ENCODE assay signal across 24 mouse cellular contexts in genomic region chr16:4293259-4293658, GRCm38 (mm10).
DNase-seq lines count a peak whose midpoint lies in the region; ATAC-seq and TF ChIP-seq lines count a peak whose summit lies in the region.
"Had no signal": no experiment of that assay in that cellular context is flagged by ENCODE, and none has a peak within 500 bp of the region (broad histone marks: within the 10 kb centered on the region; RNA-seq: fewer than 3 reads in every experiment).

No protein-coding gene starts in this region.

- TF ChIP-seq CTCF in small intestine, adult 2 months (IDR thresholded peaks at IDR 0.05; ENCODE audit: extremely low read depth, insufficient read length, insufficient replicate concordance, low read depth, low read length) = no peak

- no peak overlapping the region for H3K4me3 ChIP-seq in small intestine, adult 2 months (ENCODE audit: low read depth, low read length)
- H3K4me3 ChIP-seq in hindbrain, embryonic 13.5 days = no peak overlapping the region
- no peak overlapping the region for H3K4me3 ChIP-seq in forebrain, embryonic 11.5 days (ENCODE audit: low read depth, low read length)
- H3K4me3 ChIP-seq: embryonic facial prominence, embryonic 10.5 days; embryonic facial prominence, embryonic 12.5 days; forebrain, embryonic 12.5 days had no signal

- TF ChIP-seq POLR2A in small intestine, adult 2 months (IDR thresholded peaks at IDR 0.05; ENCODE audit: low read depth, low read length) = no peak

- peaks cover 22% of the 10 kb centered on the region for H3K36me3 ChIP-seq in small intestine, adult 2 months (ENCODE audit: control insufficient read depth, insufficient read depth, low read length)
- H3K36me3 ChIP-seq in hindbrain, embryonic 13.5 days = peaks cover 29% of the 10 kb centered on the region
- H3K36me3 ChIP-seq in forebrain, embryonic 11.5 days (ENCODE audit: control insufficient read depth, insufficient read depth, low read length) = no peaks in the 10 kb centered on the region
- H3K36me3 ChIP-seq: embryonic facial prominence, embryonic 10.5 days; forebrain, embryonic 12.5 days had no signal

- DNase-seq in ES-CJ7 (ENCODE audit: low read depth, low spot score) (peak; percentile 88), R1 (ENCODE audit: low read depth, low spot score) (peak; percentile 84)
- DNase-seq in forebrain, embryonic 11.5 days (ENCODE audit: low spot score) = no peak
- DNase-seq: adrenal gland, adult 8-10 months; adrenal gland, postnatal 14 days; adrenal gland, postnatal 36 days; B cell, adult 2 months; cerebellum, adult 11-12 months; cerebellum, adult 2 months; cerebellum, adult 9-10 months; cerebellum, postnatal 10 days; cerebellum, postnatal 25 days had no signal

- H3K9me3 ChIP-seq in hindbrain, embryonic 13.5 days = no peaks in the 10 kb centered on the region
- H3K9me3 ChIP-seq in forebrain, embryonic 11.5 days (ENCODE audit: control insufficient read depth, low read length) = no peaks in the 10 kb centered on the region
- H3K9me3 ChIP-seq: embryonic facial prominence, embryonic 10.5 days; embryonic facial prominence, embryonic 12.5 days; forebrain, embryonic 12.5 days; G1E had no signal

- WGBS in small intestine, adult 2 months = 93% methylated on average over 3 of the region's 3 CpGs
- 89% methylated on average over 3 of the region's 3 CpGs for WGBS in hindbrain, embryonic 13.5 days
- WGBS in forebrain, embryonic 11.5 days = 76% methylated on average over 3 of the region's 3 CpGs

- H3K4me1 ChIP-seq in small intestine, adult 2 months (ENCODE audit: control insufficient read depth, insufficient read depth, insufficient read length, low read length) = peaks cover 4% of the 10 kb centered on the region; the same call in 1 of the 2 replicates
- H3K4me1 ChIP-seq in hindbrain, embryonic 13.5 days (replicated peaks) = no peaks in the 10 kb centered on the region
- no peaks in the 10 kb centered on the region for H3K4me1 ChIP-seq in forebrain, embryonic 11.5 days (replicated peaks; ENCODE audit: control insufficient read depth, insufficient read depth, low read length)
- H3K4me1 ChIP-seq: embryonic facial prominence, embryonic 10.5 days; embryonic facial prominence, embryonic 12.5 days; forebrain, embryonic 12.5 days had no signal

- H3K27ac ChIP-seq in small intestine, adult 2 months (ENCODE audit: insufficient read depth, low read depth, low read length) = peak overlapping the region; percentile 7; the same call in 1 of the 2 replicates
- no peak overlapping the region for H3K27ac ChIP-seq in hindbrain, embryonic 13.5 days
- no peak overlapping the region for H3K27ac ChIP-seq in forebrain, embryonic 11.5 days (ENCODE audit: low read depth, low read length)
- H3K27ac ChIP-seq: embryonic facial prominence, embryonic 10.5 days; embryonic facial prominence, embryonic 12.5 days; forebrain, embryonic 12.5 days had no signal

- no peak overlapping the region for H3K9ac ChIP-seq in hindbrain, embryonic 13.5 days
- H3K9ac ChIP-seq in forebrain, embryonic 11.5 days (ENCODE audit: low read length) = no peak overlapping the region
- H3K9ac ChIP-seq: embryonic facial prominence, embryonic 12.5 days; forebrain, embryonic 12.5 days had no signal

- no peak for ATAC-seq in hindbrain, embryonic 13.5 days (ENCODE audit: low FRiP score)
- ATAC-seq in forebrain, embryonic 11.5 days (replicated peaks; ENCODE audit: low FRiP score) = no peak
- ATAC-seq: activated CD4-positive, CD25-positive, alpha-beta regulatory T cell, adult 4 months; CD4-positive, CD25-positive, alpha-beta regulatory T cell, adult 4 months; forebrain, embryonic 14.5 days; forebrain, embryonic 16.5 days; Patski had no signal

- H3K27me3 ChIP-seq in small intestine, adult 2 months (ENCODE audit: control insufficient read depth, insufficient read depth, low read length) = no peaks in the 10 kb centered on the region
- H3K27me3 ChIP-seq in hindbrain, embryonic 13.5 days = no peaks in the 10 kb centered on the region
- no peaks in the 10 kb centered on the region for H3K27me3 ChIP-seq in forebrain, embryonic 11.5 days (ENCODE audit: control insufficient read depth, insufficient read depth, low read length)
- H3K27me3 ChIP-seq: CH12.LX; embryonic facial prominence, embryonic 12.5 days; forebrain, embryonic 12.5 days; Patski had no signal

- H3K4me2 ChIP-seq in hindbrain, embryonic 13.5 days = no peak overlapping the region
- no peak overlapping the region for H3K4me2 ChIP-seq in forebrain, embryonic 11.5 days (ENCODE audit: low read depth, low read length, severe bottlenecking)
- H3K4me2 ChIP-seq: embryonic facial prominence, embryonic 12.5 days; forebrain, embryonic 12.5 days had no signal
